Mouse (Mus musculus) heart, postnatal 0 days (tissue): Measurements from ENCODE around the gene Stx19.

Experiments used
- CTCF ChIP-seq: IDR thresholded peaks from 2 replicates; pipeline ENCODE4 v1.5.1; 2016; ENCODE audit warnings: antibody characterized with exemption, control low read depth, low read depth
- EP300 ChIP-seq: IDR thresholded peaks from 2 replicates; pipeline ENCODE4 v1.6.1; 2016; ENCODE audit warnings: antibody characterized with exemption, low read depth

GRCm38 (mm10) chr16:62834016-62834735 is 19.7 kb downstream of the Stx19 start:
- TF ChIP-seq CTCF (no peak), EP300 (no peak)
